Mouse (Mus musculus) retina, embryonic 14.5 days (tissue): ENCODE data around the gene Prex1.

ENCODE experiments used
- DNase-seq: peaks from one replicate; pipeline ENCODE4 v3.0.0-alpha.2; 2015; ENCODE audit warnings: low spot score

Prex1 gene

GRCm38 (mm10) chr2:166661971-166662370, 51.7 kb downstream of the Prex1 start:
- DNase-seq = no peak

DNA sequence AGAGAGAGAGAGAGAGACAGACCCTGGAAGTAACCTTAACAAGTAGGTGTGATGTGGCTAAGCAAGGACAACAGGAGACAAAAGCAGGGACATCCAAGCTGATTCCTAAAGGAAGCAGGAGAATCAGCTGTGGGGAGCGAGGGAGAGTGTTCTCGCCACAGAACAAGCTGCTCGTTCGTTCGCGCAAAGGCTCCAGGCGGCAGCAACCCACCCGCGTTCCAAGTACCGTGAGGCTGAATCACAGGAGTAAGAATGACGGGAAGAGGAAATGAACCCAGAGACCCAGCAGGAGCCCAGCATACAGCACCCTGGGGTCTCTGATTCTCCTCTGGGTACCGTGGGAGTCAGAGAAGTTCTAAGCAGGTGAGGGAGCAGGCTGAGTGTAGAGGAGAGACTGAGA, 52.1 kb downstream of the Prex1 start:
- DNase-seq = no peak

DNA sequence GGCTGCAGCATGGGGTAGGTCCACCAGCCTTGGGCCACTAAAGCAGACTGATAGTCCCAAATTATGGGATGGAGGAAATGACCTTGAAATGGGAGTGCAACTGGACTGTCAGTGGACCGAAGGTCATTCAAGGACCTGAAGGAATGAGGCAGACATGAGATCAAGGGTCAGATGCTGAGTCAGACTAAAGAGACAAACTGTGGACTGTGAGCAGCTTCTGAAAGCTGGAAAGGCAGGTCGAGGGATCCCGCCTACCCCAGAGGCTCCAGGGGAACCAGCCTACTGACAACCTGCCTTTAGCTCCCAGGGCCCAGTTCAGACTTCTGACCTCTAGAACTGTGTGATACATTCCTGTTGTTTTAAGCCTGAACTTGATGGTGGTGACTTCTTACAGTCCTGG, 55.3 kb downstream of the Prex1 start:
- DNase-seq = no peak

DNA sequence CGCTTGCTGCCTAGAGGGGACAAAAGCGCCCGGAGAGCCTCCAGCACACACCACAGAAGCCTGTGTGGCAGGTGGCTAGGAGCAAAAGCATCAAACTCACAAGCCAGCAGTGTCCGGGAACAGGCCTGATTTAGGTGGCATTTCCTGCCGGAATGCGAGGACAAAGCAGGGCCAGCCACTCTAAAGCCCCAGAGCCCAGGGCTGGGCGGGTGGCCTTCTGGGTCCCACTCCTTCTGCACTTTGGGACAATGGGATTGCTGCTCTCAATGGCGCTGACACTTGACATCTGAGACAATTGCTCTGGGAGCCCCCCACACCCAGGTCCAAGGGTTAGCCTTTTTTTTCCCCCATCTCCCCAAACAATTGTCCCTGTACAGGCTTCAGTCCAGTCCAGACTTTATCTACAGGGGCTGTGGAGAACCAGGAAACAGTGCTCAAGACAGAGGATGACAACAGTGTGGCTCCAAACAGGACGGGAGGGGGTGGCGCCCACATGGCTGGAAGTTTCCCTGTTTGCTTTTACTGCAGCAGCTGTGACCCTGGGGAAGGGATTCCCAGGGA, 56.1 kb downstream of the Prex1 start:
- no peak for DNase-seq

DNA sequence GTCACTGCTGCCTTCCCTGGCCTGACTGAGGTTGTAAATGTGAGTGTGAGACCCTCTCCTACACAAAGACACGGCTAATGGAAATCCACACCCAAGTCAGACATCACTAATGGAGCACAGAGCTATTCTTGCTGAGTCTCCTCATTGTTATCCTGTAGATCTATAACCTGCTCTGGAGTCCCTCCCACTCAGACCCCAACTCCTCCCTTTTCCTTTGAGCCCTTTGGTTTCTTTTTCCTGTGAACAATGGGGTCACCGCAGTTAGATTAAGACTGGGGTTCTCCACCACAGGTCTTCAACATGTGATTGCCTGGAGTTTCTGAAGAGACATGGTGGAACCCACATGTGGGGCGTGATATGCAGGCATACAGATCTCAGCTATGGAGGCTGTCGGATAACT, 57.0 kb downstream of the Prex1 start:
- peak; percentile 80 for DNase-seq

DNA sequence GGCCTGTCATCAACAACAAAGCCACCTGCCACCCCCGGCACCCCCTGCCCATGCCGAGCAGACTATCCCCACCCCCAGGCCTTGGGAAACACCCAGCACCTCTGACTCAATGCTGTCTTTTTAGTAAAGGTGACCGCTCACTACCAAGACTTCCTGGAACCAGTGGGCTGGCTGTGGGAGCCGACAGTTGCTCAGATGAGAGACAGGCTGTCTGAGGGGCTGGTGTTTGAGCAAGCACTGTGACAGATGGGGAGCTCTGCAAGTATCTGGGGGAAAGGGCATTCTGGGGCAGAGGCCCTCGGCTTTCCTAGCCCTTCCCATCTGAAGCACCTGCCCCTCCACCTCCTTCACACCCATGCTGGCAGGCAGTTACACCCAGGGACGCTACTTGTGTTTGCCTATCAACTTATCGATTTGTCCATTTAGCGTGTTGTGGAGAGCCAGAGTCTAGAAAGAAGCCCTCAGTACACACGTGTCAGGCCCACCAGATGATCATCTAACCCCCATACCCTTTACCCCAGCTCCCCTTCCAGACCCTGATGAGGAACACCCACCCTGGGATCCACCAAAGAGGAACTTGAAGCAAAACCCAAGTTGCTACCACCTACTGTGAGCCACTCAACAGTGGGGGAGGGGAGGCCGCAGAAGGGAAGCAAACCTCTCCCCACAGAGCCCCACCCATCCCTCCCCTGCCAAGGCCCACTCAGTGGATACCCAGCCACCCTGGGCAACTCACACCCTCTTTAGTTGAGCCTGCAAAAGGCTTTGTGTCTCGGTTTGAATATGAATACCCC, 57.7 kb downstream of the Prex1 start:
- peak; percentile 59 for DNase-seq

- DNase-seq = no peak
Measured at GRCm38 (mm10) chr2:166655308-166655707, 58.3 kb downstream of the Prex1 start.

GRCm38 (mm10) chr2:166654875-166655274, 58.8 kb downstream of the Prex1 start:
- DNase-seq = no peak

DNA sequence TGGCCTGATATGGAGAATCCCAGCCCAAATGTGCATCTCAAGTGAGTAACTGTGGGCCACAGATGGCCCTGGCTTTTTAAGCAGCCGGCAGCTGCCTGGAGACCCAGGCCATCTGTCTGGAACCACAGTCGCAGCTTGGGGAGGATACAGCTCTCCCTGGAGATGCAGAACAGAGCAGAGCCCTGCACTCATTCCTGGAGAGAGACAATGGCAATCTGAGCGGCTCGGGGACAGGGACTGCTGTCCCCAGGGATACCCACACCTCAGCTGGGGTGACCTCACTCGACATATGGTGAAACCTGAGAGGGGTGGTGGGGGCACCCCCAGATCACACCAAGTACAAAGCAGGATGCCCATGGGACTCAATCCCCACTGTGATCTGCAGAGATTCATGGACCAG, 60.1 kb downstream of the Prex1 start:
- DNase-seq = peak; percentile 61

GRCm38 (mm10) chr2:166652672-166653071, 61.0 kb downstream of the Prex1 start:
- DNase-seq = no peak

- DNase-seq = no peak
Measured at GRCm38 (mm10) chr2:166651317-166652030, 62.2 kb downstream of the Prex1 start.

DNA sequence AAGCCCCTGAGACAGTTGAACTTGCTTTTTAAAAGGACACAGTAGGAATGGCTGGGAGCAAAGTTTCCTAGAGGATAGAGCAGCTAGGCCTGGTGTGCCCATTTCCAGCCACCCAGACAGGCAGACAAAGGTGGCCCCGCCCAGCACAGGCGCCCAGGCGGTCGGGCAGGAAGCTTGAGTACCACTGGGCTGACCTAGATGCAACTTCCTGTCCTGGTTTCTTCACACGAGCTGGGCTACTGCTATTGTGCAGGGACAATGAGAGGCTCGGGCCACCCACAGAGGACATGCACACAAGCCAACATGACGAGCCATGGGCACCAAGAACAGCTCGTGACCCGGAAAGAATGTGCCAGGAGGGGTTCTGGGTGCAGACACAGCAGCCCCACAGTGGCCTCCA, 63.2 kb downstream of the Prex1 start:
- DNase-seq = peak; percentile 85

DNA sequence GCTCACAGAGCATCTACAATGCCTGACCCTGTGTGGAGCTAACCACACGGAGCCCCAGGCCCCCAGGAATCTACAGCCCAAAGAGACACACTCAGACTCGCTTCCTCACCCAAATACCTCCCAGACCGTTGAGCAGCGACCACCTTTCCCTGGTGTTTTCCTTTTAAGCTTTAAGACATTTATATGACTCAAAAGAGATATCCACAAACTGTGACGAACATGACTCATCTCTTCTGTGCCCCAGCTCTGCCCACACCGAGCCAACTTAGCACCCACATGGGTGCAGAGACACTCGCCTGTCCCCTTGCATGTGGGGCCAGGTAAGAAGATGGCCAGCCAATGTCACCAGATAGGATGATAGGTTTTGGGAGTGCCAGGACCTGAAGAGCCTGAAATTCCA, 66.4 kb downstream of the Prex1 start:
- DNase-seq = no peak

DNA sequence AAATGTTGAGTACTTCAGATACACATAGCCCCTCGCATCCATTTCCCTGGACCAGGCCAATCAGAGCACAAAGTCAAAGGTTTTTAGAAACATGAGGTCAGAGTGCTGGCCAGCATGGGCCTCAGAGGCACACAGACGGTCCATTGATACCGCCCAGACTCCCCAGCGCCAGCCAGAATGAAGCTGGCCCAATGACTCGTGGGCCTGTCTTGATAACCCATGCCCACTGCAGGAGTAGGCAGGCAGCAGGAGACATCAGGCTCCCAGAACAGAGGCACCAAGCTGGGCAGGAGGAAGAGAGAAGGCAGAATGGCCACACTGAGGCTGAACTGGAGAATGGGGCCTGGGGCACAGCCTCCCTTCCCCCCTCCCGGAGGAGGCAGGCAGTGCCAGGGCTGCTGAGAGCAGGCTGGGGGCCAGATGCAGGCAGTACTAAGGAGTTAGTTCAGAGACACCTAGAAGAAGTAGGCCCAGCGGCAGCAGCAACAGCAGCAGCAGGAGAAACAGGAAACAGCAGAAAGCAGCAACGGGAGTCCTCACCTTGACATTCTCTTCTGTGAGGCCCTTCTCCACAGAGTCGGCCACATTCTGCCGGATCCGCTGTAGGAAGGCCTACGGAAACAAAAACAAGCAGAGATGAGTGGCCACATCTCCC, 67.1 kb downstream of the Prex1 start:
- DNase-seq = no peak

DNA sequence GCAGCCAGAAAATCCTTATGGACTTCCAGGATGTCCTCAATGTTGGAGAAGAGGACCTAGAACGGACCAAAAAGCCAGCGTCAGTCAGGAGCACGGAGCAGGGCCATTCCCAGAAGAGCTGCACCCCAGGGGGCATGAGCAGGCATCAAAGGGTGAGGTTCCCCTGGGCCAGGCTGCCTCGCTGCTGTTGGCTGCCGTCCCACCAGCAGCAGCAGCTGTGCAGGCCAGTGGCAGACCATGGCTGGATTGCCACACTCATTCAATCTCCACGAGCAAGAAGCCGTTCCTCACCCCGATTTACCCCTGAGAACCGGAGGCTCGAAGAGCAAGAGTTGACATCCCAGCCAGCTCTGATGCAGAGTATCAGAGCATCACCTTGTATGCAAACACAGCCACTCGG, 68.8 kb downstream of the Prex1 start:
- DNase-seq = no peak

- no peak for DNase-seq
Measured at GRCm38 (mm10) chr2:166642581-166642987, 71.0 kb downstream of the Prex1 start.

DNA sequence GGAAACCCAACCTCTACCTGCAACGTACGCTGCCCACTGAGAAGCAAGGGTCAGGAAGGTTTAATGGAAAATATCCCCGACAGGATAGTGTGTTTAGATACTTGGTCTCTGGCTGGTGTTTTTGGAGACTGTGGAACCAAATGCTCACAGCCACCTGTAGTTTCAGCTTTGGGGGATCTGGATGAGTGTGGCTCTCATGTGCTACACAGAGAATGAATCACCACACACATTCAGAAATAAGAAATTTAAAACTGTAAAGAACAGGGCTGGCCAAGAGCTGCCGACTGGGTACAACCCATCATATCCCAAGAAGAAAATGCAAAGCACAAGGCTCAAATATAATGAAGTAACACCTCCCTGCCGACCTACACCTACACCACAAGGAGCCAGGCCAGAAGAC, 73.9 kb downstream of the Prex1 start:
- no peak for DNase-seq

- DNase-seq = no peak
Measured at GRCm38 (mm10) chr2:166638947-166639641, 74.5 kb downstream of the Prex1 start.

- DNase-seq = no peak
Measured at GRCm38 (mm10) chr2:166638079-166638800, 75.4 kb downstream of the Prex1 start.

GRCm38 (mm10) chr2:166637673-166637990, 76.0 kb downstream of the Prex1 start:
- no peak for DNase-seq

GRCm38 (mm10) chr2:166636867-166637672, 76.6 kb downstream of the Prex1 start:
- DNase-seq = no peak
